Mouse (Mus musculus) kidney, embryonic 14.5 days (tissue): Measurements from ENCODE around the gene Kcne1. TPM values are rescaled to one million over a fixed set of nuclear protein-coding genes. Genes with fewer than 3 reads are reported as not detected.
A peak's percentile ranks its signal among the peaks of the same experiment; 100 is the strongest.

Experiments used
- ATAC-seq: fragments of 200-750 bp; cut with Nextera tagmentation; 2 replicates; pipeline ENCODE4 v1.8.0; 2017; ENCODE audit warnings: moderate number of reproducible peaks, mild to moderate bottlenecking, moderate TSS enrichment, moderate library complexity; ENCODE audit not compliant: low FRiP score, low TSS enrichment
- H3K27ac ChIP-seq: fragments of 300-500 bp; sonication (generic); 2 replicates; pipeline ENCODE4 v1.5.1; 2014; ENCODE audit warnings: low read depth, mild to moderate bottlenecking, low read length, moderate library complexity, mixed read lengths
- H3K27me3 ChIP-seq: fragments of 300-500 bp; sonication (generic); 2 replicates; pipeline ENCODE4 v1.6.1; 2014; ENCODE audit warnings: mild to moderate bottlenecking, low read length; ENCODE audit not compliant: control insufficient read depth, insufficient read depth
- H3K36me3 ChIP-seq: fragments of 300-500 bp; sonication (generic); 2 replicates; pipeline ENCODE4 v1.6.1; 2014; ENCODE audit warnings: low read length, mixed read lengths; ENCODE audit not compliant: control insufficient read depth, insufficient read depth
- H3K4me1 ChIP-seq: fragments of 300-500 bp; sonication (generic); 2 replicates; pipeline ENCODE4 v1.6.1; 2014; ENCODE audit warnings: low read length, mixed read lengths; ENCODE audit not compliant: control insufficient read depth, insufficient read depth
- H3K4me2 ChIP-seq: fragments of 300-500 bp; sonication (generic); replicated peaks from 2 replicates; pipeline ENCODE4 v1.6.1; 2014; ENCODE audit warnings: low read depth, mild to moderate bottlenecking, low read length
- H3K4me3 ChIP-seq: fragments of 300-500 bp; sonication (generic); 2 replicates; pipeline ENCODE4 v1.5.1; 2014; ENCODE audit warnings: mild to moderate bottlenecking, low read length
- H3K9ac ChIP-seq: fragments of 300-500 bp; sonication (generic); 2 replicates; pipeline ENCODE4 v1.6.1; 2014; ENCODE audit warnings: low read depth, mild to moderate bottlenecking, low read length, moderate library complexity
- H3K9me3 ChIP-seq: fragments of 300-500 bp; sonication (generic); 2 replicates; pipeline ENCODE4 v1.6.1; 2016; ENCODE audit warnings: low read length; ENCODE audit not compliant: control insufficient read depth
- WGBS: fragments of 180-500 bp; shearing (Covaris S2); extraction: QIAGEN DNeasy Blood & Tissue Kit; methylation state at CpG from one replicate; pipeline ENCODE4 v1.1.7; 2014; 5-methylcytosine and 5-hydroxymethylcytosine counted together
- polyA plus RNA-seq: library from polyadenylated mRNA; unstranded; fragments of >200 nt; fragmentation: Nextera tagmentation; extraction: Ambion mirVana; gene quantifications from 2 replicates; pipeline ENCODE4 v1.2.1, GENCODE M21; 2014

Gene Kcne1
- polyA plus RNA-seq, 1 experiment from 2014 or later, result 0.85 TPM

DNA sequence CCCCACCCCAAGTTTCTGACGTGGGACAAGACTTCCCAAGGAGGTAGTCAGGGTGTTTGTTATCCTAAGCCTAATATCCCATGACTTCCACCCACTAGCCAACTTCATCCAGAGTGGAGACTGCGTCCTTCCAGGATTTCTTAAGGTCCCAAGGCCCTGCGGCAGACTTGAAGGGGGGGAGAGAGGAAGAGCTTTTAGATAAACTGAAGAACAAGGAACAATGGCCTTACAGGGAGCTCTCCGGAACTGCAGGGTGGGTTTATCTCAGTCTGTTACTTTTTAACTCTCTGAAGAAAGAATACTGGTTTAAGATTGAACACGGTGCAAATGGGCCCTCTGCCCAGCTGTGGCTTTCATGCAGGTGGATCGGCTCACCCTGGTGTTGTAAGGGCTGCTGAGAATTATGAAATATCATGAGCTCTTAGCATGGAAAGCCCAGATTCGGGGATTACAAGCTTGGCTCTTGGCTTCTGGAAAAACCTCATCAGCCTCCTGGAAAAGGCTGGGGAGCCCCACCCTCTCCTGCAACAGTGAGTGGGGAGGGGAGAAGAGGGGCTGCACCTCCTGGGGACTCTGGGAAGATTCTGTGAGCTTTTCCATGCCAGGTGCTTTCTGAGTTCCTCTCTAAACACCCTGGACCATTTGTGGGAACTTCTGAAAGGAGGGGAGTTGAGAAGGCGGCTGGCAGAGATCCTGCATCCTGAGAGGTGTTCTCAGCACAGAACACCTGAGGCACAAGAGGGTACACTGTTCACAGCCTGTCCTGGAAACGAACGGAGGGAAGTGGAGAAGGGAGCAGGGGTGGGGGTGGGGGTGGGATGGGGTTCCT, 38.7 kb upstream of the Kcne1 start:
- Histone ChIP-seq H3K36me3 (peaks cover 10% of the 10 kb centered on the region; the same call in 1 of the 2 replicates), H3K4me3 (no peak overlapping the region), H3K27me3 (no peaks in the 10 kb centered on the region), H3K4me2 (no peak overlapping the region; the same call in 1 of the 2 replicates), H3K27ac (0 out of 2 replicates have a peak overlapping the region, but pooled peaks have one; percentile 30), H3K9me3 (no peaks in the 10 kb centered on the region), H3K4me1 (peaks cover 30% of the 10 kb centered on the region; the same call in 1 of the 2 replicates), H3K9ac (no peak overlapping the region; the same call in 1 of the 2 replicates)
- no peak for ATAC-seq
- 60% methylated on average over 10 of the region's 10 CpGs for WGBS

DNA sequence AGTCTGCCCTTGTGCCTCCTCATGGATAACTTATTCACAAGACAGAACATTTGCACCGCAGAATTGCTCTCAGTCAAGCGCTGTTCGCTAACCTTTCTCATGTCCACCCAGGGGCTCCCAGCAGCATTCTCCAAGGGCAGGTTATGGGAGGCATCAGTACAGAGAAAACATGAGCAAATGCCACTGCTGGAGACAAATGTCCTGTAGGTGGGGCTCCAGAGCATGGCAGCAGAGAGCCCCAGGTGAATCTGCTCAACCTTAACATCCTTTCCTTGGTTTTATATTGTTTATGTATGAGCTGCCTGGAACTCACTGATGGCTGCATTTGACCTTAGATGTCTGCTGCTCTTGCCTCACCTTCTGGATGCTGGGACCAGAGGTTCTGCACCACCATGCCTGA, 34.5 kb upstream of the Kcne1 start:
- H3K27ac ChIP-seq, result no peak overlapping the region
- H3K4me1 ChIP-seq, result peaks cover 11% of the 10 kb centered on the region; the same call in 1 of the 2 replicates
- H3K36me3 ChIP-seq, result peaks cover 14% of the 10 kb centered on the region; the same call in 1 of the 2 replicates
- H3K4me3 ChIP-seq, result no peak overlapping the region
- no peaks in the 10 kb centered on the region for H3K27me3 ChIP-seq
- ATAC-seq, result no peak
- no peak overlapping the region for H3K4me2 ChIP-seq
- H3K9me3 ChIP-seq, result no peaks in the 10 kb centered on the region
- no peak overlapping the region for H3K9ac ChIP-seq
- WGBS, result 93% methylated on average over 3 of the region's 3 CpGs

DNA sequence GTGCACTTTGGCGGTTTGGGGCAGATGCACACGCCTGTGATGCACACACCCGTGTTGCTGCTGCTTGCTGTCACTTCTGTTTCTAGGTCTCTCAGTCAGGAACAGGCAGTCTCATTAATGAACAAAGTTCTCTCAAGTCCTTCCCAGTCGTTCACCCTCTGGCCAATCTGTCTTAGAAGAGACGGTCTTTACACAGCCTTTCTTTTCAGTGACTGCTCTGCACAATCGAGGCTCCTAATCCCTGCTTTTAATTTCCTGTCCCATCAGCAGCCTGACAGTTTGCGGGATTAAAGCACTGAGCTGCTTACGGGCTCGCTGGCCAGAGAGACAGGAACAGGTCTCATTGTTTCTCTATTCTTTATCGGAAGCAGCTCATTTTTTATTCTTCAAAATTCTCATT, 28.4 kb upstream of the Kcne1 start:
- no peak for ATAC-seq
- Histone ChIP-seq H3K36me3 (peaks cover under 1% of the 10 kb centered on the region; the same call in 1 of the 2 replicates), H3K4me1 (no peaks in the 10 kb centered on the region), H3K27ac (no peak overlapping the region), H3K27me3 (no peaks in the 10 kb centered on the region), H3K9ac (no peak overlapping the region), H3K9me3 (no peaks in the 10 kb centered on the region), H3K4me3 (no peak overlapping the region), H3K4me2 (no peak overlapping the region)
- WGBS, result 72% methylated on average over 10 of the region's 10 CpGs

DNA sequence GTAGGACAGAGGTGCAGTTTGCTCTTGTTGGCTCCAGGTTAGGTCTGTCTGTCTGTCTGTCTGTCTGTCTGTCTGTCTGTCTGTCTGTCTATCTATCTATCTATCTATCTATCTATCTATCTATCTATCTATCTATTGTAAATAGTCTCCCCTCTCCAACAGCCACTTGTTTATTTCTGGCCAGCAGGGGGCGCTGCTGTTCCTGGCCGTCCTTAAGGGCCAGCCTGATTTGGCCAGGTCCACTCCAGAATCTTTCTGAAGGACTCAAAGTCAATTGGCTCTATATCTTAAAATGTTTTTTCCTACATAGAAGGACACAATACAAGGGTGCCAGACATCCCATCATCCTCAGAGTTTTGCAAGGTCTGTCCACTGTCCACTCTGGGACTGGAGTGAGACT, 25.8 kb upstream of the Kcne1 start:
- Histone ChIP-seq H3K4me1 (no peaks in the 10 kb centered on the region), H3K9me3 (no peaks in the 10 kb centered on the region), H3K27me3 (no peaks in the 10 kb centered on the region), H3K4me2 (no peak overlapping the region), H3K27ac (no peak overlapping the region), H3K9ac (no peak overlapping the region), H3K4me3 (no peak overlapping the region), H3K36me3 (no peaks in the 10 kb centered on the region)
- 0% methylated on average over 2 of the region's 2 CpGs for WGBS
- ATAC-seq, result no peak

DNA sequence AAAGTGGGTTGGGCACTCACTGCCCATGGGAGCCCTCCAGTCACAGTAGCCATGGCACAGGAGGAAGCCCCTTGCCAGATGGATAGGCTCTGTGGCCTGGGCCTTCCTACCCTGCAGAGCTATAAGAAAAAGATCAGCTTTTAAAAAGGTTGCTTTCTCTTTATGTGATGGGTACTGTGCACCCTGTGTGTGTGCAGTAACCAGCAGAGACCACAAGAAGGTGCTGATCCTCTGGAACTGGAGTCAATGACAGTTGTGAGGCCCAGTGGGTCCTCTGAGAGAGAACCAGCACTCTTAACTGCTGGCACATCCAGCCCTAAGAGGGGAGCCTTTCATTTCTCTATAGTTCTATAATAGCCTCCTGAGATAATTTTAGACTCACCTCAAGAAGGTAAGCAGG, 24.1 kb upstream of the Kcne1 start:
- Histone ChIP-seq H3K9ac (no peak overlapping the region), H3K4me2 (no peak overlapping the region), H3K36me3 (no peaks in the 10 kb centered on the region), H3K27ac (no peak overlapping the region), H3K9me3 (no peaks in the 10 kb centered on the region), H3K27me3 (no peaks in the 10 kb centered on the region), H3K4me3 (no peak overlapping the region), H3K4me1 (no peaks in the 10 kb centered on the region)
- no peak for ATAC-seq

DNA sequence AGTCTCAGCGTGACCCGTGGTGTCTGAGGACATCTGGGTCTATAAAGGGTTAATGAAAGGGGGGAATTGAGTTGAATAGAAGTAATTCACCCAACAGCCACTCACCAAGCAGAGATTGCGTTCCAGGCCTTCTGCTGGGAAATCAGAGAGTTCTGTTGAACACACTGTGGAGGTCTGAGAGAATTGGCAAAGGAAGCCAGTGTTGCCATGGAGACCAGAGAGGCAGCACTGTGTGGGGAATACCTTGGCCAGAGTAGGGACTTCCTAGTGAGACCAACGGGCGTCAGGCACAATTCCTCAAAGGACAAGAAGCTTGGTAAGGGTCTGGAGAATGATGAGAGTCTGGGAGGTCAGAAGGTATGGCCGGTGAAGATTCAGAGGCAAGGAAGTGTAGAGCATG, 23.2 kb upstream of the Kcne1 start:
- no peaks in the 10 kb centered on the region for H3K4me1 ChIP-seq
- no peak overlapping the region for H3K9ac ChIP-seq
- H3K36me3 ChIP-seq, result no peaks in the 10 kb centered on the region
- H3K4me3 ChIP-seq, result no peak overlapping the region
- no peak overlapping the region for H3K4me2 ChIP-seq
- H3K27ac ChIP-seq, result no peak overlapping the region
- no peaks in the 10 kb centered on the region for H3K9me3 ChIP-seq
- 59% methylated on average over 6 of the region's 6 CpGs for WGBS
- H3K27me3 ChIP-seq, result no peaks in the 10 kb centered on the region
- ATAC-seq, result no peak

DNA sequence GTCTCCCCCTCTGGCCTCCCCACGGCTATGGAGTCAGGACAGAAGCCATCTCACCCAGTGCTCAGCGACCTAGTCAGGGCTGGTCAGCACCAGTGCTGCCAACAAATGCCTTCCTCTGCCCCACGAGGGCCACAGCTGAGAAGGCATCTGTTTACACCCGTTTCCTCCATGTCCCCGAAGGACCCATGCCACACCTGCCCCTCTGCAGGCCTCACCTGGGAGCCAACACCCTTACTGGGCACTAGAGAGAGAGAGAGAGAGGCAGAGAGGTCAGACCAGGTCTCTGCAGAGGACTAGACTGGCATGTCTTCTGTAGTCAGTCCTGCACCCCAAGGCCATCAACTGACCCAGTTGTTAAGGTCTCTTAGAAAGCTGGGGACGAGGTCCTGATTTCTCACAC, 21.8 kb upstream of the Kcne1 start:
- Histone ChIP-seq H3K4me3 (no peak overlapping the region), H3K9ac (no peak overlapping the region), H3K4me1 (no peaks in the 10 kb centered on the region), H3K4me2 (no peak overlapping the region), H3K27ac (no peak overlapping the region), H3K27me3 (no peaks in the 10 kb centered on the region), H3K36me3 (no peaks in the 10 kb centered on the region), H3K9me3 (no peaks in the 10 kb centered on the region)
- no peak for ATAC-seq
- WGBS, result 64% methylated on average over 6 of the region's 6 CpGs

DNA sequence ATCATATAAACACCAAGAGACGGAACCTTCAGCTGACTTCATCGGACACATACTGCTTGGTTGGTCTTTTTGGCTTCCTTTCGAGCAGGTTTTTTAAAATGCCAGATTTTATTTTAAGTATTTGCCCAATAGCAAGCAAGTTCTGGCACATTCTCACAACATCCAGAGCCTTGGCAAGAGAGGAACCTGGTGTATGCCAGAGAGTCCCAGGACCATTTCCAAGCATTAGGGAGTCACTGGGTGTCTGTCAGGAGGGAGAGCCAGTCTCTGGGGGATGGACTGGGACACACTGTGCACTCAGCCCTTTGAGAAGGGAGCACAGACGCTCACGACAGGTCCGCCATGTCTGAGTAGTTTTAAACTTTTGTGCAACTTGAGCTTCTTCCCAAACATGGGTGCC, 17.7 kb upstream of the Kcne1 start:
- no peak overlapping the region for H3K4me2 ChIP-seq
- no peaks in the 10 kb centered on the region for H3K27me3 ChIP-seq
- no peaks in the 10 kb centered on the region for H3K9me3 ChIP-seq
- no peak for ATAC-seq
- H3K4me3 ChIP-seq, result no peak overlapping the region
- no peak overlapping the region for H3K9ac ChIP-seq
- no peaks in the 10 kb centered on the region for H3K4me1 ChIP-seq
- H3K27ac ChIP-seq, result no peak overlapping the region
- no peaks in the 10 kb centered on the region for H3K36me3 ChIP-seq
- WGBS, result 87% methylated on average over 6 of the region's 6 CpGs

DNA sequence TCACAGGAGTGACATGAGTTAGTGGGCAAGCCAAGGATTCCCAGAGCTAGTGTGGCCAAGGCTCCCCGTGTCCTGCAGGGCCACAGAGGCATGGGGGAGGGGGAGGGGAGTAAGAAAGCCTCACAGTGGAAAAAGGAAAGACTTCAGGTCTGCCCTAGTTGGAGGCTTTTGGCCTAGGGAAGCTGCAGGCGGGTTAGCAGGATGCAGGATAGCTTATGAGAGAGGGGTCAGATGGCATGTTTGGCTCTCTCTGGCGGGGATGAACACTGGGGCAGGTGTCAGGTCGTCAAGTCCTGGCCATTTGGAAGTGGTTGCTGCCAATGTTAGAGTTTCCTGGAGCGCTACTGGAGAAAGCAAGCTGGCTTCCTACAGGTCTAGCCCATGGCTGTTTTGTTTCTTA, 12.4 kb upstream of the Kcne1 start:
- H3K27me3 ChIP-seq, result no peaks in the 10 kb centered on the region
- no peak overlapping the region for H3K4me3 ChIP-seq
- no peaks in the 10 kb centered on the region for H3K36me3 ChIP-seq
- no peak overlapping the region for H3K4me2 ChIP-seq
- no peak overlapping the region for H3K27ac ChIP-seq
- ATAC-seq, result no peak
- WGBS, result 32% methylated on average over 5 of the region's 5 CpGs
- no peaks in the 10 kb centered on the region for H3K9me3 ChIP-seq
- no peaks in the 10 kb centered on the region for H3K4me1 ChIP-seq
- no peak overlapping the region for H3K9ac ChIP-seq
